Mouse (Mus musculus): Measurements from ENCODE around the gene Rps15. TPM values are rescaled to one million over a fixed set of nuclear protein-coding genes. Genes with fewer than 3 reads are reported as not detected.

Rps15 gene
- polyA plus RNA-seq, 1 experiment from 2014 or later, result 1,053 TPM

DNA sequence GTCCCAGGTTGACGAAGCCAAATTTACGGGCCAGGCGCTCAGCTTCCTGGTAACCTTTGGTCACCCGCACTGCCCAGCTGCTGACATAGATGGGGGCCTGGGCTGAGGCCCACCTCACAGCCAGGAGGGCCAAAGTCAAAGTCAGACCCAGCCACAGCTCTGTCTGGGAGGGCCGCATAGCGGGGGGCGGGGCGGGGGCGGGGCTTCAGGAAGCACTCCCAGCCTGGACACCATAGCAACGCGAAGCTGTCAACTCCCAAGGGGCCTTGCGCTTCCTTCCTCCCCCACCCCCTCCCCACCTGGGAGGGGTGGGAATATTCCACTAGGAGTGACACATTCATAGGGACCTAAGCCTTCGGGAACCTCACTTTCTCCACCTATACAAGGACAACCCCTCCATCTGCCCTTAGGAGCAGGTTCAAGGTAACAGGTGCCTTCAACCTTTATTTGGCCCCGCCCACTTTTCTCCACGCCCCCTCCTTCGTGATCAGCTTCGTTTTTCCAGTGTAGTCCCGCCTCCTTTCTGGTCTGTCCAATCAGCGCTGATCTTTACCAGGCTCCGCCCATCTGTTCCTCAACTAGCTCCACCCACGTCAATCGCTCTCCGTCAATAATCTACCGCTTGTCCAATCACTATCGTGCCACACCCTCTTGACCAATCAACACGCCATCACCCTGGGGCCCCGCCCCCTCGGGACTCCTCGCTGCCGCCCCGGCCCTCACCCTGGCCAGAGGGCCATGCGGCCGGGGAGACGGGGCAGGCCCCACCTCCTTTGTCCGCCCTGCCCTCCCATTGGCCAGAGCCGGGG lies 37.2 kb downstream of the Rps15 start, which contains the start of the genes Pcsk4 and Reep6:
Pcsk4 (minus strand) TSS at position 226 of the 809 bp plus-strand sequence.
Reep6 (plus strand) TSS at position 681 of the 809 bp plus-strand sequence.
- peaks cover 67% of the 10 kb centered on the region for H3K27me3 ChIP-seq (ENCODE audit: low read depth, poor library complexity, severe bottlenecking)
- peak; percentile 98 for DNase-seq (ENCODE audit: low spot score)
- H3K4me3 ChIP-seq, result peak within 1 kb of the TSS; percentile 62
- no peaks in the 10 kb centered on the region for H3K9me3 ChIP-seq (replicated peaks)
- H3K36me3 ChIP-seq, result no peaks in the 10 kb centered on the region
- 4% methylated on average over 36 of the region's 36 CpGs for WGBS
- H3K4me1 ChIP-seq, result peaks cover 50% of the 10 kb centered on the region
- H3K27ac ChIP-seq (replicated peaks), result peak within 1 kb of the TSS; percentile 77

DNA sequence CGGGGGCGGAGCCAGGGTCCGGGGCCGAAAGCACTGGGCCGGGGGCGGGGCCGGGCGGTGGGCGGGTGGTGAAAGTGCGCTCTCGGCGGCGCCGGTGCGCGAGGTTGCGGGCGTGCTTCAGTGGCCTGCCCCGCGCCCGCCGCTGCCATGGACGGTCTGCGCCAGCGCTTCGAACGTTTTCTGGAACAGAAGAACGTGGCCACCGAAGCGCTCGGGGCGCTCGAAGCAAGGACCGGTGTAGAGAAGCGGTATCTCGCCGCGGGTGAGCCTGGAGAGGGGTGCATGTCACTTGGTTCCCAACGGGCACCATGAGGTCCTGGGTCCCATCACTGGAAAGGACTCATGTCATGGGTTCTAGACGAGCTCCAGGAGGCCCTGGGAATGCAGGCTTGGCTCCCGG lies 37.8 kb downstream of the Rps15 start:
- H3K27ac ChIP-seq (replicated peaks), result peak overlapping the region; percentile 77
- 2% methylated on average over 33 of the region's 41 CpGs for WGBS

DNA sequence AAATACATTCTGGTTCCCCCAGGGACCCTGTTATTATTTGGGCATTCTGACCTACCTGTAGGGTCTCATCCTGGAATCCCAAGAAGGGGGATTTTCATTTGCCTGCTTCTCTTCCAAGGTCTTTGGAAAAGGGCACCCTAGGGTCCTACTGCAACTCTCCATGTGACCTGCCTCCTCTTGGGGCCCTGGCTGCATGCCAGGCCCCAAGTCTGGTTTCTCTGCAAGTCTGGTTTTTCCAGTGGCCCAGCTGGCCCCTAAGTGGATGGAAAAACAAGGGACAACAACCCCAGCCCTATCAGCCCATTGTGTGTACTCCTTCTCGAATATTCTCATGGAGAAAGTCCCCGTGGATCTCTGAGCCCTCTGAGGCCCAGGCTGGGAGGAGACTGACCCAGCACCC lies 38.6 kb downstream of the Rps15 start:
- Histone ChIP-seq H3K4me3 (peak overlapping the region; percentile 62), H3K27ac (replicated peaks) (no peak overlapping the region; the same call in 1 of the 2 replicates), H3K4me1 (peaks cover 40% of the 10 kb centered on the region), H3K27me3 (ENCODE audit: low read depth, poor library complexity, severe bottlenecking) (peaks cover 67% of the 10 kb centered on the region), H3K9me3 (replicated peaks) (no peaks in the 10 kb centered on the region), H3K36me3 (peaks cover 5% of the 10 kb centered on the region)
- WGBS, result 87% methylated on average over 2 of the region's 2 CpGs
- no peak for DNase-seq (ENCODE audit: low spot score)

More for the DNA sequence above, 37.8 kb downstream of the Rps15 start:
- Histone ChIP-seq H3K4me3 (peak overlapping the region; percentile 62), H3K27me3 (ENCODE audit: low read depth, poor library complexity, severe bottlenecking) (peaks cover 67% of the 10 kb centered on the region), H3K9me3 (replicated peaks) (no peaks in the 10 kb centered on the region), H3K36me3 (no peaks in the 10 kb centered on the region), H3K4me1 (peaks cover 45% of the 10 kb centered on the region)
- DNase-seq (ENCODE audit: low spot score), result no peak

DNA sequence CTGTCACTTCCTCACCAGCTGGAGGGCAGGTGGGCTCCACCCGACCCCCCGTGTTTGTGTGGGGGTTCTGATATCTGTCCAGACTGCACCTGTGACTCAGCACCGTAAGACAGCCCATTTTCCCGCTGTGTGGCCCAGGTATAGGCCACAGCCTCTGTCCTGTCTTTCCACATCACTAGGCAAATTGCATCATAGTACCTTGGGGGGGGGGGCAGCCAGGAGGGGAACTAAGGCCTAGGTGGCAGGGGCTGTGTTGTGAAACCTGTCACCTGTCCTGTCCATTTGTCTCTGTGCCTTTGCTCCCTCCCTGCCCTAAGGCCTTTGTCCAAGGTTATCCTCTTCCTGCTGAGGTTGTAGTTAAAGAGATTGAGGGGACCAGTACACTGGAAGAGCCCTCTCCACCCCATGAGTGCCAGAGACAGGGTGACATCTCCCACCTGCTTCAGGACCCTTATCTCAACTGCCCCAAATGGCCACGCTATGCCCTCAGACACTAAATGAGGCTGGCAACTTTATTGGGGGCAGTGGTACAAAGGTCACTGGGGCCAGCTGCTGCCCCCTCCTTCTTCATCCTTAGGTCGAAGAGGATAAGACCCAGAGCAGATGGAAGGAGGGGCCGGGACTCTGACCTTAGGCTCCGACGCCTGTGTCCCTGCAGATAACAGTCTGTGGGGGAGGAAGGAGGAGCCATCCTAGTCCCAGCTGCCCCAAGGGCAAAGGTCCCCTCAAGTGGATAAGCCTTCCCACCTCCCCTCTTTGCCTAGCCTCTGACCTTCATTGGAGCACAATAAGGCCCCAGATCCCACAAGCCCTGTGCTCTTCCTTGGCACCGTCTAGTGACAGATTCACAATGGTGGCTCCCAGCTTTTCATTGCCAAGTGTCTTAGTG lies 39.6 kb downstream of the Rps15 start:
- Histone ChIP-seq H3K9me3 (replicated peaks) (no peaks in the 10 kb centered on the region), H3K4me1 (peaks cover 40% of the 10 kb centered on the region), H3K4me3 (no peak overlapping the region), H3K27ac (replicated peaks) (peak overlapping the region; percentile 49; the same call in 1 of the 2 replicates), H3K36me3 (peaks cover 7% of the 10 kb centered on the region), H3K27me3 (ENCODE audit: low read depth, poor library complexity, severe bottlenecking) (peaks cover 67% of the 10 kb centered on the region)
- no peak for DNase-seq (ENCODE audit: low spot score)
- WGBS, result 69% methylated on average over 10 of the region's 10 CpGs

DNA sequence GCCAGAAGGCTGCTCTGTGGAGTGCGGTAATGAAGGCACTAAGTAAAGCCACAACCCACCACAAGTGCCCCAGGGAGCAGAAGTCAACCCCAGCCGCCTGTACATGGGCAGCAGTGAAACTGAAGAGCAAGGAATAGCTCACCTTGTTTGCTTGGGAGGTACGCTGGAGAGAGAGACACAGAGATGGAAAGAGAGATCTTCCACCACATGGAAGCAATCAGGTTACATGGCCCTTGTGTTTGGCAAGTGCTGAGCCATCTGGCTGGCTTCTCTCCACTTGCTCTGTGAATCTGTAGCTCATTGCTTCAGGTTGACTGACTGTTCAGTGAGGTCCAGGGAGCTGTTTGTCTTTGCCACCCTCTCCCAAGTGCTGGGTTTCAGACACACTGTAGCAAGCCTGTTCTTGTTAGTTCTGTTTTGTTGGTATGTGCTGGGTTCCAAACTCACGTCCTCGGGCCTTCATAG lies 40.3 kb downstream of the Rps15 start:
- no peak for DNase-seq (ENCODE audit: low spot score)
- 81% methylated on average over 5 of the region's 5 CpGs for WGBS
- peaks cover 7% of the 10 kb centered on the region for H3K36me3 ChIP-seq
- H3K4me1 ChIP-seq, result peaks cover 40% of the 10 kb centered on the region
- H3K4me3 ChIP-seq, result no peak overlapping the region
- H3K27ac ChIP-seq (replicated peaks), result 0 out of 2 replicates have a peak overlapping the region, but pooled peaks have one; percentile 49
- H3K27me3 ChIP-seq (ENCODE audit: low read depth, poor library complexity, severe bottlenecking), result peaks cover 64% of the 10 kb centered on the region
- H3K9me3 ChIP-seq (replicated peaks), result no peaks in the 10 kb centered on the region

DNA sequence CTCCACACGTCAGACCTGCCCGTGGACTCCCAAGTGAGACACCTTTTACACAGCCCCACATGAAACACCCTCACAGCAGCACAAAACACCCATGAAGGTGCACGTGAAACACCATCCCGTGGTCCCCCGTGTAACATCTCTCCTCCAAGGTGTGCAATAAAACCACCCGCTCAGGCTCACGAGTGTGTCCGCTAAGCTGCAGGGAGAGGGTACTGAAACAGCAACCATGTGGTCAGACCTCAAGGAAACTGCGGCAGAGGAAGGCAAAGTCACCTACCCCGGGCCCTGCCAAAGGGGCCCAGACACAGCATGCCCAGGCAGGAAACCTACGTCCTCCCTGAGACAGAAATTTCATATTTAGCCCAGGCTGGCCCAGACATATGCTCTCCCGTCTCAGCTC lies 44.0 kb downstream of the Rps15 start:
- Histone ChIP-seq H3K4me3 (no peak overlapping the region), H3K27me3 (ENCODE audit: low read depth, poor library complexity, severe bottlenecking) (peaks cover 74% of the 10 kb centered on the region), H3K9me3 (replicated peaks) (no peaks in the 10 kb centered on the region), H3K4me1 (peaks cover 26% of the 10 kb centered on the region), H3K36me3 (peaks cover 7% of the 10 kb centered on the region), H3K27ac (replicated peaks) (no peak overlapping the region)
- DNase-seq (ENCODE audit: low spot score), result no peak
- 93% methylated on average over 12 of the region's 12 CpGs for WGBS

DNA sequence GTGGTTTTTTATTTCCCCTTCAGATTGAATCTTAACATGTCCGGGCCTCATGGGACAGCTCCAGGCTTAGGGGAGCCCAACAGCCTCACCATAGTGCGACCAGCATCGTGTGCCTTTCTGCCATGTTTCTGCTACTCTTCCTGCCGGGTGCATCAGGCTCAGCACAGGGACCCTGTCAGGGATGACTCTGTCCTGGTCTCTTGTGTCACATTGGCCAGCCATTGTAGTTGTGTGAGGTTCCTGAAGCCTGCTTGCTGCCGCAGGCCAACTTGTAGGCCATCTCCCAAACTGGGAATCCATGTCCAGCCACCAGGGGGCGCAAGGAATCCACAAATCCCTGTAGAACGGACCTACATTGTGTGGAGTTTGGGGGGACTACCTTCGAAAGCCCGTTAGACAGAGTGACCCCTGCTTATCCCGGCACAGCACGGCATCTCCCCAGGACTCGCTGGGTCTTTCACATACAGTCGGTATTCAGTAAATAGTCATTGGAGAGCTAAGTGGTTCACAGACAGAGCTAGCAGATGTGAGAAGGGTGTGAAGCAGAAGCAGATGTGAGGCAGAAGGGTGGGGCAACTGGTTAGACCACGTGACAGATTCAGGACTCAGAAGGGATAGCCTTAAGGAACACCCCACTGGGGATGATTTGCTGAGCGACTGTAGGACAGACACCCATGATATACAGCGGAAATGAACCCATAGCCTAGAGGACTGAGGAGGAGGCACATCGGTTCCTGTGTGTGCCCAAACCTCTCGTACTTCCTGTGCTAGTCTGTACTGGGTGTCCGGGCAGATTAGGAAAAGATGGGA lies 47.9 kb downstream of the Rps15 start:
- peaks cover 46% of the 10 kb centered on the region for H3K4me1 ChIP-seq
- peaks cover 7% of the 10 kb centered on the region for H3K36me3 ChIP-seq
- peak overlapping the region; percentile 7; the same call in 1 of the 2 replicates for H3K4me3 ChIP-seq
- H3K27me3 ChIP-seq (ENCODE audit: low read depth, poor library complexity, severe bottlenecking), result peaks cover 82% of the 10 kb centered on the region
- peak; percentile 88 for DNase-seq (ENCODE audit: low spot score)
- 24% methylated on average over 19 of the region's 19 CpGs for WGBS
- no peaks in the 10 kb centered on the region for H3K9me3 ChIP-seq (replicated peaks)
- H3K27ac ChIP-seq (replicated peaks), result no peak overlapping the region

DNA sequence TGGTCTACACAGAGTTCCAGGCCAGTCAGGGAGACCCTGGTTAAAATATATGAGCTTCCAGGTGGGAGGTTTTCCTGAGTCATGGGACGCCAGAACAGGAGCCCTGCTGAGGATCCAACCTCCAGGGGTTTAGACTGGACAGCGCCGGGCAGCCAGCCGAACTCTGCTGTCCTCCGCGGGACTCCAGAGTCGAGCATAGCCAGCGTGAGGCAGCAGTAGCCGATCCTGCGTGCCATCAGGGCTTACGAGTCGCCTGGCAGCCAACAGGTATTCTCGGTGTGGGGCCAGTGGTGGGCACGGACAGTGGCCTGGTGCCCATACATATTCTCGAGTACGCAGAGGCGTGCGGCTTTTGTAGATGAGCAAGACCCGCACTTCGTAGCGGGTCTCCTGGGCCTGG lies 48.8 kb downstream of the Rps15 start:
- no peak for DNase-seq (ENCODE audit: low spot score)
- 13% methylated on average over 21 of the region's 21 CpGs for WGBS
- peak overlapping the region; percentile 52 for H3K4me3 ChIP-seq
- H3K9me3 ChIP-seq (replicated peaks), result no peaks in the 10 kb centered on the region
- H3K36me3 ChIP-seq, result no peaks in the 10 kb centered on the region
- peaks cover 82% of the 10 kb centered on the region for H3K27me3 ChIP-seq (ENCODE audit: low read depth, poor library complexity, severe bottlenecking)
- no peak overlapping the region for H3K27ac ChIP-seq (replicated peaks)
- H3K4me1 ChIP-seq, result peaks cover 49% of the 10 kb centered on the region

DNA sequence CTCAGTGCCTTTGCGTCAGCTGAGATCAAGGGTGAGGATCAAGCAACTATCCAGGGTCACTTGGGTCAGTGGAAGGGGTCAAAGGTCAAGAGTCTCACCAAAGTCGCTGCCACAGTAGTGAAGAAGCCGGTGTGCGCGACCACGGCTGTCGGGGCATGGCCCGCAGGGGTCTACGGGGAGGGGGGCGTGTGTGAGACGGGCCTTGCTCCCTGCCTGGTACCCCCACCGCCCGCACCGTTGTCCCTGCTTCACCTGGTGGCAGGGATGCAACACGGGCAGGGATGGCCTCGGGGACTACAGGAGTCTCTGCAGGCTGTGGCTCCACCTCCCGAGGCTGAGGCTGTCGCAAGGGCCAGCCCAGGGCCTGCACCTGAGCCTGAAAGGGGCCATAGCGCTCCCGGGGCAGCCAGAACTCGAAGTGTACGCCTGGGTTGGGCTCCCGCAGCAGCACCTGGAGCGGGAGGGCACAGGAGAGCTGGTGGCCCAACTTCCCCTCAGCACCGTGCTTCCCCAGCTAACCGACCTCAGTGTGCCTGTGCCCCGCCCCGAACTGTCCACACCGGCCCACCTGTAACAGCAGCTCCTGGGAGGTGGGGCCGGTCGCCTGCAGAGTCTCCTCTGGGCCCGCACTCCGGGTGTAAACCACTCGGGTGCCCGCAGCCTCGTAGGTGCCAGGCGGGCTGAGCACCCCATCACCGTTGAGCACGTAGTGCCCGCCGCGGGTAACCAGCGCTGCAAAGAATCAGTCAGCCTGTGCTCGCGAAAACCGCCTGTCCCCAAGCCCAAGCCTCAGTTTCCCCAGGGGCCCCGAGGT lies 49.4 kb downstream of the Rps15 start:
- Histone ChIP-seq H3K4me1 (peaks cover 49% of the 10 kb centered on the region), H3K9me3 (replicated peaks) (no peaks in the 10 kb centered on the region), H3K27ac (replicated peaks) (0 out of 2 replicates have a peak overlapping the region, but pooled peaks have one; percentile 0), H3K27me3 (ENCODE audit: low read depth, poor library complexity, severe bottlenecking) (peaks cover 83% of the 10 kb centered on the region), H3K36me3 (no peaks in the 10 kb centered on the region), H3K4me3 (peak overlapping the region; percentile 52)
- 2% methylated on average over 47 of the region's 47 CpGs for WGBS
- DNase-seq (ENCODE audit: low spot score), result peak; percentile 47

DNA sequence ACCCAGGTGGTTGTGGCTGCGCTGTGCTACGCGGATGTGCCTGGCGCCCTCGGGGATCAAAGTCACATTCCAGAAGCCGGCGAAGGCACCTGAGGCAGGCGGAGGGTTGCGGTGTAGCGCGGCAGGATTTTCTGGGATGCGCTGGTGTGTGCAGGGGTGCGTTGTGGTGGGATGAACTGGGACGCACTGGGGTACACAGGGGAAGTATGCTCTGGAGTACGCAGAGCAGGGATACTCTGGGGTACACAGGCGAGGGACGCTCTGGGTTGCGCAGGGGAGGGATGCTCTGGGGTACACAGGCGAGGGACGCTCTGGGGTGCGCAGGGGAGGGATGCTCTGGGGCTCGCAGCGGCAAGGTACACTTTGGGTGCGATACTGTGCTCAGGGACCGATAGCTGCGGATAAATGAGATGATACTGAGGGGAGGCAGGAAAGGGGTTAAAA lies 50.1 kb downstream of the Rps15 start:
- Histone ChIP-seq H3K27ac (replicated peaks) (0 out of 2 replicates have a peak overlapping the region, but pooled peaks have one; percentile 0), H3K4me1 (peaks cover 49% of the 10 kb centered on the region), H3K36me3 (no peaks in the 10 kb centered on the region), H3K4me3 (peak overlapping the region; percentile 52), H3K27me3 (ENCODE audit: low read depth, poor library complexity, severe bottlenecking) (peaks cover 89% of the 10 kb centered on the region), H3K9me3 (replicated peaks) (no peaks in the 10 kb centered on the region)
- DNase-seq (ENCODE audit: low spot score), result no peak
- WGBS, result 1% methylated on average over 26 of the region's 26 CpGs

DNA sequence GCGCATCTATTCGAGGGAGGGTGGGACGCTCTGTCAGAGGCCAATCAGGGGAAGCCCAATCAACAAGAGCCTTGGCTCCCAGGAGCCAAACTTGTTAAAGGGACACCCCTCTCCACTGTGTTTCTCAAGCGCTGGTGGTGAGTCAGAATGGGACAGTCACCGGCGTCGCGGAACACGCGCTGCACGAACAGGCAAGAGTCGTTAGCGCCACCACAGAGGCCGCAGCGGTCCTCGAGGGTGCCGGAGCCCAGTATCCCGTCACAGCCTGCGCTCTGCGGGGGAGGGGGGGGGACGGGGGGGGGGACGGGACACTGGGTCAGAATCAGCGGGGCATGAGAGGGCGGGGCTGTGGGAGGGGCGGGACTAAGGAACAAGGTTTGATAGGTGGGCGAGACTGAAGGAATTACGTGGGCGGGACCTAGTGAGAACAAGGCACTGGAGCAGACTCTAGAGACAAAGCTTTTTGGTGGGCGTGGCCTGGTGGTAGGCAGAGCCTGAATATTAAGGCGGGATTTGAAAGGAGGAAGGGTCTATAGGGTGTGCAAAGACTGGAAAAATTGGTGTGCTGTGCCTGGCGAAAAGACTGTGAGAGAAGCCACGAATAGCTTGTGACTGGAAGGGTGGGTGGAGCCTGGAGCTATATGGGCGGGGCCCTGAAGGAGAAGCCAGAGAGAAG lies 50.6 kb downstream of the Rps15 start:
- H3K9me3 ChIP-seq (replicated peaks), result no peaks in the 10 kb centered on the region
- WGBS, result under 1% methylated on average over 27 of the region's 33 CpGs
- peak overlapping the region; percentile 59; the same call in 1 of the 2 replicates for H3K27ac ChIP-seq (replicated peaks)
- H3K36me3 ChIP-seq, result no peaks in the 10 kb centered on the region
- peaks cover 95% of the 10 kb centered on the region for H3K27me3 ChIP-seq (ENCODE audit: low read depth, poor library complexity, severe bottlenecking)
- peaks cover 55% of the 10 kb centered on the region for H3K4me1 ChIP-seq
- peak overlapping the region; percentile 52 for H3K4me3 ChIP-seq
- DNase-seq (ENCODE audit: low spot score), result peak; percentile 74

Data from midbrain, embryonic 10.5 days (tissue).